Mouse (Mus musculus) B cell, adult 2 months (primary cell): ENCODE results near the gene Ifrd2.

Source experiments
- DNase-seq, 2 experiments: peaks; one replicate each; pipeline ENCODE4 v3.0.0; 2022

Ifrd2 gene

GRCm38 (mm10) chr9:107600745-107601144 is 13.3 kb downstream of the Ifrd2 start:
- peak; percentile 27 to 31 for DNase-seq

- no peak for DNase-seq
Measured at GRCm38 (mm10) chr9:107601275-107601674, 13.8 kb downstream of the Ifrd2 start.

GRCm38 (mm10) chr9:107602068-107602648 is 14.7 kb downstream of the Ifrd2 start:
- peak; percentile 95 to 96 for DNase-seq

GRCm38 (mm10) chr9:107603251-107603650 is 15.8 kb downstream of the Ifrd2 start:
- DNase-seq, result peak; percentile 65 to 74

GRCm38 (mm10) chr9:107605041-107605661 is 17.7 kb downstream of the Ifrd2 start:
- DNase-seq, result no peak

- no peak for DNase-seq
Measured at GRCm38 (mm10) chr9:107606591-107606990, 19.1 kb downstream of the Ifrd2 start.

- no peak for DNase-seq
Measured at GRCm38 (mm10) chr9:107607036-107607435, 19.6 kb downstream of the Ifrd2 start.

- DNase-seq, result no peak
Measured at GRCm38 (mm10) chr9:107607653-107608245, 20.3 kb downstream of the Ifrd2 start.

- no peak for DNase-seq
Measured at GRCm38 (mm10) chr9:107608741-107609432, 21.4 kb downstream of the Ifrd2 start, which contains the start of gene Sema3b. TSS of gene Sema3b (minus strand) at chr9:107609229.

- DNase-seq, result no peak
Measured at GRCm38 (mm10) chr9:107609433-107609830, 22.0 kb downstream of the Ifrd2 start.

GRCm38 (mm10) chr9:107611456-107612190 is 24.2 kb downstream of the Ifrd2 start:
- no peak for DNase-seq

- DNase-seq, result peak; percentile 99
Measured at GRCm38 (mm10) chr9:107612191-107612944, 24.9 kb downstream of the Ifrd2 start.

GRCm38 (mm10) chr9:107612945-107613569 is 25.6 kb downstream of the Ifrd2 start:
- DNase-seq, result no peak

- DNase-seq, result no peak
Measured at GRCm38 (mm10) chr9:107615035-107615434, 27.6 kb downstream of the Ifrd2 start.

GRCm38 (mm10) chr9:107617461-107617860 is 30.0 kb downstream of the Ifrd2 start:
- DNase-seq, result peak in 1 of 2 experiments; percentile 21

GRCm38 (mm10) chr9:107618098-107618497 is 30.7 kb downstream of the Ifrd2 start:
- no peak for DNase-seq

GRCm38 (mm10) chr9:107618778-107619545 is 31.5 kb downstream of the Ifrd2 start:
- no peak for DNase-seq

GRCm38 (mm10) chr9:107619546-107619879 is 32.1 kb downstream of the Ifrd2 start:
- DNase-seq, result no peak

GRCm38 (mm10) chr9:107620954-107621353 is 33.5 kb downstream of the Ifrd2 start:
- no peak for DNase-seq

- peak; percentile 46 to 52 for DNase-seq
Measured at GRCm38 (mm10) chr9:107624539-107624938, 37.1 kb downstream of the Ifrd2 start.

- DNase-seq, result no peak
Measured at GRCm38 (mm10) chr9:107624951-107625350, 37.5 kb downstream of the Ifrd2 start.
